Comparison of ENCODE assay signal across 10 mouse cellular contexts in genomic region chr14:86395531-86395930, GRCm38 (mm10).
A peak's percentile ranks its signal among the peaks of the same experiment; 100 is the strongest.
DNase-seq lines count a peak whose midpoint lies in the region; ATAC-seq and TF ChIP-seq lines count a peak whose summit lies in the region.
"Had no signal": no experiment of that assay in that cellular context is flagged by ENCODE, and none has a peak within 500 bp of the region (broad histone marks: within the 10 kb centered on the region; RNA-seq: fewer than 3 reads in every experiment).

No protein-coding gene starts in this region.

- H3K9ac ChIP-seq in lung, postnatal 0 days (replicated peaks; ENCODE audit: low read depth) = no peak overlapping the region
- H3K9ac ChIP-seq in hindbrain, embryonic 11.5 days (ENCODE audit: low read depth, low read length) = no peak overlapping the region
- H3K9ac ChIP-seq in midbrain, postnatal 0 days (replicated peaks; ENCODE audit: low read length, poor library complexity, severe bottlenecking) = 0 out of 2 replicates have a peak overlapping the region, but pooled peaks have one; percentile 19

- no peak overlapping the region for H3K27ac ChIP-seq in heart, embryonic 10.5 days
- H3K27ac ChIP-seq in lung, postnatal 0 days (ENCODE audit: low read length) = no peak overlapping the region
- no peak overlapping the region for H3K27ac ChIP-seq in hindbrain, embryonic 11.5 days (ENCODE audit: low read depth, low read length)
- H3K27ac ChIP-seq in midbrain, postnatal 0 days (ENCODE audit: low read depth, low read length) = no peak overlapping the region

- TF ChIP-seq EP300 in lung, postnatal 0 days (IDR thresholded peaks at IDR 0.05) = no peak

- peak overlapping the region; percentile 43 for H3K4me3 ChIP-seq in heart, embryonic 10.5 days
- no peak overlapping the region for H3K4me3 ChIP-seq in lung, postnatal 0 days (ENCODE audit: low read depth, low read length)
- no peak overlapping the region for H3K4me3 ChIP-seq in hindbrain, embryonic 11.5 days (ENCODE audit: low read depth, low read length)
- peak overlapping the region; percentile 17; the same call in 1 of the 2 replicates for H3K4me3 ChIP-seq in midbrain, postnatal 0 days (ENCODE audit: low read depth, low read length)

- H3K4me2 ChIP-seq in lung, postnatal 0 days (replicated peaks; ENCODE audit: low read depth, low read length) = no peak overlapping the region
- peak overlapping the region; percentile 25 for H3K4me2 ChIP-seq in hindbrain, embryonic 11.5 days (replicated peaks; ENCODE audit: low read depth, low read length)
- H3K4me2 ChIP-seq in midbrain, postnatal 0 days (ENCODE audit: low read depth, low read length, poor library complexity, severe bottlenecking) = peak overlapping the region; percentile 42

- H3K36me3 ChIP-seq in heart, embryonic 10.5 days = no peaks in the 10 kb centered on the region
- no peaks in the 10 kb centered on the region for H3K36me3 ChIP-seq in lung, postnatal 0 days (ENCODE audit: insufficient read depth, low read length)
- H3K36me3 ChIP-seq in hindbrain, embryonic 11.5 days (ENCODE audit: control insufficient read depth, insufficient read depth, low read length) = no peaks in the 10 kb centered on the region
- no peaks in the 10 kb centered on the region for H3K36me3 ChIP-seq in midbrain, postnatal 0 days (ENCODE audit: insufficient read depth, low read length)

- H3K9me3 ChIP-seq in heart, embryonic 10.5 days = no peaks in the 10 kb centered on the region
- no peaks in the 10 kb centered on the region for H3K9me3 ChIP-seq in lung, postnatal 0 days (ENCODE audit: low read length)
- H3K9me3 ChIP-seq in hindbrain, embryonic 11.5 days (ENCODE audit: control insufficient read depth, low read length) = no peaks in the 10 kb centered on the region
- no peaks in the 10 kb centered on the region for H3K9me3 ChIP-seq in midbrain, postnatal 0 days (ENCODE audit: low read length)

- no peak for ATAC-seq in lung, postnatal 0 days
- ATAC-seq in hindbrain, embryonic 11.5 days (ENCODE audit: low FRiP score) = peak; percentile 34
- peak; percentile 66; the same call in 1 of the 2 replicates for ATAC-seq in midbrain, postnatal 0 days (ENCODE audit: low FRiP score)

- H3K4me1 ChIP-seq in heart, embryonic 10.5 days = no peaks in the 10 kb centered on the region
- no peaks in the 10 kb centered on the region for H3K4me1 ChIP-seq in lung, postnatal 0 days (ENCODE audit: insufficient read depth, low read depth, low read length)
- H3K4me1 ChIP-seq in hindbrain, embryonic 11.5 days (replicated peaks; ENCODE audit: control insufficient read depth, insufficient read depth, low read length) = no peaks in the 10 kb centered on the region
- H3K4me1 ChIP-seq in midbrain, postnatal 0 days (ENCODE audit: insufficient read depth, low read length) = peaks cover 8% of the 10 kb centered on the region; the same call in 1 of the 2 replicates

- 27% methylated on average over 10 of the region's 10 CpGs for WGBS in heart, embryonic 10.5 days
- WGBS in lung, postnatal 0 days = 36% methylated on average over 10 of the region's 10 CpGs
- 21% methylated on average over 10 of the region's 10 CpGs for WGBS in hindbrain, embryonic 11.5 days
- WGBS in midbrain, postnatal 0 days = 13% methylated on average over 10 of the region's 10 CpGs

- peaks cover 18% of the 10 kb centered on the region; the same call in 1 of the 2 replicates for H3K27me3 ChIP-seq in heart, embryonic 10.5 days (ENCODE audit: insufficient read depth, poor library complexity, severe bottlenecking)
- no peaks in the 10 kb centered on the region for H3K27me3 ChIP-seq in lung, postnatal 0 days (replicated peaks; ENCODE audit: insufficient read depth, low read length)
- H3K27me3 ChIP-seq in hindbrain, embryonic 11.5 days (ENCODE audit: control insufficient read depth, insufficient read depth, low read length) = no peaks in the 10 kb centered on the region
- no peaks in the 10 kb centered on the region for H3K27me3 ChIP-seq in midbrain, postnatal 0 days (ENCODE audit: insufficient read depth, low read length)

- DNase-seq in heart, embryonic 10.5 days (ENCODE audit: low spot score) = no peak
- DNase-seq in heart, adult 18-20 months = no peak
- peak; percentile 6 for DNase-seq in lung, postnatal 10 days
- no peak for DNase-seq in lung, postnatal 0 days (ENCODE audit: low spot score)
- DNase-seq in hindbrain, embryonic 11.5 days (ENCODE audit: low spot score) = peak; percentile 10
- peak; percentile 77 for DNase-seq in midbrain, postnatal 0 days (ENCODE audit: low spot score)
- no peak for DNase-seq in ovary, postnatal 10 days (ENCODE audit: low spot score)
- no peak for DNase-seq in adrenal gland, postnatal 14 days
- DNase-seq: B cell, adult 2 months; thymus, adult 2 months had no signal

- TF ChIP-seq CTCF in lung, postnatal 0 days (IDR thresholded peaks at IDR 0.05) = no peak
- TF ChIP-seq CTCF in midbrain, postnatal 0 days (IDR thresholded peaks at IDR 0.05) = no peak

Comparison
In these comparisons a context has a peak if more than half of its experiments do, and no peak if none do; other contexts are left out.
1. DNase-seq: peak in lung, postnatal 10 days (single experiment), hindbrain, embryonic 11.5 days (single experiment) and midbrain, postnatal 0 days (single experiment); none in heart, embryonic 10.5 days (single experiment), heart, adult 18-20 months (0 of 2), lung, postnatal 0 days (single experiment), ovary, postnatal 10 days (single experiment) and adrenal gland, postnatal 14 days (single experiment).
2. H3K4me3 ChIP-seq: peak in heart, embryonic 10.5 days (single experiment) and midbrain, postnatal 0 days (single experiment); none in lung, postnatal 0 days (single experiment) and hindbrain, embryonic 11.5 days (single experiment).